Comparison of ENCODE assay signal across 25 mouse cellular contexts in the genomic region with DNA sequence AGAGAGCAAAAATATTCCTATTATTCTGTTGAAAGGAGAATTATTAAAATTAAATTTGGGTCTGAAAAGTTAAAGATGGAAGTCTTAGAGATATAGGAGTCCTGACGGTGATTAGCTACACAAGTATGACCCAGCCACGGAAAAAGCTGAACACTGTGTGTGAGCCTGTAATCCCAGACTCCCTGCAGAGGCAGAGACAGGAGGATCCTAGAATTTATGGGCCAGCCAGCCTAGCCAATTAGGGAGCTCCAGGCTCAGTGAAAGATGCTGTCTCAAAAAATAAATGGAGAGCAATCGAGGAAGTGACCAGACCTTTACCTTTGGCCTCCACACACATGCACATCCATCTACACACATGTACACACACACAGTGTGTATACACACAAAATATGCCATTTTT.
DNase-seq lines count a peak whose midpoint lies in the region; ATAC-seq lines count a peak whose summit lies in the region.
"Had no signal": no experiment of that assay in that cellular context is flagged by ENCODE, and none has a peak within 500 bp of the region (broad histone marks: within the 10 kb centered on the region; RNA-seq: fewer than 3 reads in every experiment).

No protein-coding gene starts in this region.

- H3K9me3 ChIP-seq in midbrain, embryonic 11.5 days (ENCODE audit: control insufficient read depth, low read length), result no peaks in the 10 kb centered on the region
- H3K9me3 ChIP-seq in midbrain, embryonic 14.5 days (ENCODE audit: control insufficient read depth, low read length), result no peaks in the 10 kb centered on the region
- no peaks in the 10 kb centered on the region for H3K9me3 ChIP-seq in neural tube, embryonic 14.5 days (ENCODE audit: control insufficient read depth, low read length)
- no peaks in the 10 kb centered on the region for H3K9me3 ChIP-seq in heart, embryonic 12.5 days (replicated peaks)
- H3K9me3 ChIP-seq: embryonic facial prominence, embryonic 15.5 days; forebrain, embryonic 10.5 days; heart, embryonic 10.5 days; heart, embryonic 15.5 days had no signal

- H3K4me3 ChIP-seq in midbrain, embryonic 11.5 days (ENCODE audit: low read depth, low read length), result no peak overlapping the region
- no peak overlapping the region for H3K4me3 ChIP-seq in midbrain, embryonic 14.5 days (replicated peaks; ENCODE audit: low read depth, low read length)
- H3K4me3 ChIP-seq in neural tube, embryonic 14.5 days (ENCODE audit: low read depth, low read length), result no peak overlapping the region
- H3K4me3 ChIP-seq in heart, embryonic 12.5 days, result no peak overlapping the region
- H3K4me3 ChIP-seq: embryonic facial prominence, embryonic 15.5 days; erythroblast, embryonic 14.5 days; forebrain, embryonic 10.5 days; gastrocnemius, adult 2 months; heart, embryonic 10.5 days; heart, embryonic 15.5 days had no signal

- no peak for ATAC-seq in midbrain, embryonic 11.5 days (ENCODE audit: low FRiP score)
- ATAC-seq in midbrain, embryonic 14.5 days (ENCODE audit: low FRiP score, low TSS enrichment), result no peak
- ATAC-seq in neural tube, embryonic 14.5 days (ENCODE audit: low read depth), result 0 out of 2 replicates have a peak, but pooled peaks have one; percentile 56
- ATAC-seq in heart, embryonic 12.5 days (ENCODE audit: insufficient number of reproducible peaks, low FRiP score), result no peak
- ATAC-seq: CD4-positive, CD25-positive, alpha-beta regulatory T cell, adult 4 months; forebrain, embryonic 14.5 days; hindbrain, postnatal 0 days had no signal

- H3K27me3 ChIP-seq in midbrain, embryonic 11.5 days (ENCODE audit: control insufficient read depth, insufficient read depth, low read length), result no peaks in the 10 kb centered on the region
- H3K27me3 ChIP-seq in midbrain, embryonic 14.5 days (ENCODE audit: control insufficient read depth, insufficient read depth, low read length), result no peaks in the 10 kb centered on the region
- H3K27me3 ChIP-seq in neural tube, embryonic 14.5 days (ENCODE audit: control insufficient read depth, insufficient read depth, low read length), result no peaks in the 10 kb centered on the region
- no peaks in the 10 kb centered on the region for H3K27me3 ChIP-seq in heart, embryonic 12.5 days (replicated peaks)
- H3K27me3 ChIP-seq: embryonic facial prominence, embryonic 15.5 days; heart, embryonic 15.5 days had no signal

- no peaks in the 10 kb centered on the region for H3K4me1 ChIP-seq in midbrain, embryonic 11.5 days (ENCODE audit: control insufficient read depth, insufficient read depth, low read length)
- no peaks in the 10 kb centered on the region for H3K4me1 ChIP-seq in midbrain, embryonic 14.5 days (ENCODE audit: control insufficient read depth, insufficient read depth, low read length)
- H3K4me1 ChIP-seq in neural tube, embryonic 14.5 days (ENCODE audit: control insufficient read depth, insufficient read depth, low read length), result peaks cover 6% of the 10 kb centered on the region; the same call in 1 of the 2 replicates
- peaks cover 7% of the 10 kb centered on the region for H3K4me1 ChIP-seq in heart, embryonic 12.5 days (replicated peaks)
- H3K4me1 ChIP-seq: embryonic facial prominence, embryonic 15.5 days; forebrain, embryonic 10.5 days; heart, embryonic 10.5 days; heart, embryonic 15.5 days had no signal

- no peak overlapping the region for H3K27ac ChIP-seq in midbrain, embryonic 11.5 days (ENCODE audit: low read depth, low read length)
- H3K27ac ChIP-seq in midbrain, embryonic 14.5 days (replicated peaks; ENCODE audit: low read depth, low read length), result no peak overlapping the region
- no peak overlapping the region for H3K27ac ChIP-seq in neural tube, embryonic 14.5 days (ENCODE audit: low read depth, low read length)
- no peak overlapping the region for H3K27ac ChIP-seq in heart, embryonic 12.5 days (ENCODE audit: poor library complexity, severe bottlenecking)
- H3K27ac ChIP-seq: embryonic facial prominence, embryonic 15.5 days; forebrain, embryonic 10.5 days; gastrocnemius, adult 2 months; heart, embryonic 10.5 days; heart, embryonic 15.5 days; hindbrain, postnatal 0 days had no signal

- peak; percentile 61 for DNase-seq in heart, adult 11 months
- DNase-seq in heart, postnatal 25 days (ENCODE audit: low spot score), result no peak
- DNase-seq in midbrain, embryonic 11.5 days (ENCODE audit: low spot score, missing footprints), result peak; percentile 21
- DNase-seq in midbrain, embryonic 14.5 days, result no peak
- peak; percentile 57 for DNase-seq in embryo, embryonic 11 days
- DNase-seq: adrenal gland, adult 8-10 months; adrenal gland, postnatal 36 days; B cell, adult 2 months; cerebellum, adult 8-10 months; cerebellum, postnatal 14 days; gastrocnemius, adult 2 months; gastrocnemius, postnatal 25 days; heart, adult 18-20 months; heart, postnatal 36 days had no signal

- no peak overlapping the region for H3K9ac ChIP-seq in midbrain, embryonic 11.5 days (ENCODE audit: low read length)
- no peak overlapping the region for H3K9ac ChIP-seq in midbrain, embryonic 14.5 days (replicated peaks; ENCODE audit: low read length)
- H3K9ac ChIP-seq in neural tube, embryonic 14.5 days (replicated peaks; ENCODE audit: low read depth, low read length), result no peak overlapping the region
- H3K9ac ChIP-seq in heart, embryonic 12.5 days, result no peak overlapping the region
- H3K9ac ChIP-seq: embryonic facial prominence, embryonic 15.5 days; heart, embryonic 15.5 days had no signal

- intact Hi-C loops in heart, postnatal 25 days (cut with DNase I), result no loop called here

- H3K36me3 ChIP-seq in midbrain, embryonic 11.5 days (ENCODE audit: control insufficient read depth, insufficient read depth, low read length), result no peaks in the 10 kb centered on the region
- no peaks in the 10 kb centered on the region for H3K36me3 ChIP-seq in midbrain, embryonic 14.5 days (ENCODE audit: control insufficient read depth, insufficient read depth, low read length)
- no peaks in the 10 kb centered on the region for H3K36me3 ChIP-seq in neural tube, embryonic 14.5 days (ENCODE audit: control insufficient read depth, insufficient read depth, low read length)
- H3K36me3 ChIP-seq in heart, embryonic 12.5 days, result no peaks in the 10 kb centered on the region
- H3K36me3 ChIP-seq: embryonic facial prominence, embryonic 15.5 days; forebrain, embryonic 10.5 days; G1E; heart, embryonic 10.5 days; heart, embryonic 15.5 days had no signal

- 64% methylated on average over 3 of the region's 3 CpGs for WGBS in midbrain, embryonic 11.5 days
- WGBS in midbrain, embryonic 14.5 days, result 57% methylated on average over 3 of the region's 3 CpGs
- 16% methylated on average over 3 of the region's 3 CpGs for WGBS in neural tube, embryonic 14.5 days
- 76% methylated on average over 3 of the region's 3 CpGs for WGBS in heart, embryonic 12.5 days

- no peak overlapping the region for H3K4me2 ChIP-seq in midbrain, embryonic 11.5 days
- no peak overlapping the region for H3K4me2 ChIP-seq in midbrain, embryonic 14.5 days (ENCODE audit: low read length)
- H3K4me2 ChIP-seq in neural tube, embryonic 14.5 days (ENCODE audit: low read depth, low read length), result no peak overlapping the region
- H3K4me2 ChIP-seq in heart, embryonic 12.5 days, result no peak overlapping the region
- H3K4me2 ChIP-seq: embryonic facial prominence, embryonic 15.5 days; heart, embryonic 15.5 days had no signal

Comparison
In these comparisons a context has a peak if more than half of its experiments do, and no peak if none do; other contexts are left out.
1. DNase-seq: peak in heart, adult 11 months (single experiment), midbrain, embryonic 11.5 days (single experiment) and embryo, embryonic 11 days (single experiment); none in heart, postnatal 25 days (single experiment) and midbrain, embryonic 14.5 days (single experiment).